In genomic region chr14:121749606-121750005, GRCm38 (mm10) we compare ENCODE assay signal across 17 mouse cellular contexts. TPM values are rescaled to one million over a fixed set of nuclear protein-coding genes. Genes with fewer than 3 reads are reported as not detected.
DNase-seq lines count a peak whose midpoint lies in the region; ATAC-seq and TF ChIP-seq lines count a peak whose summit lies in the region.
"Had no signal": no experiment of that assay in that cellular context is flagged by ENCODE, and none has a peak within 500 bp of the region (broad histone marks: within the 10 kb centered on the region; RNA-seq: fewer than 3 reads in every experiment).

No protein-coding gene starts in this region.

- H3K4me2 ChIP-seq in intestine, embryonic 14.5 days (ENCODE audit: low read length) = no peak overlapping the region
- H3K4me2 ChIP-seq in intestine, postnatal 0 days (replicated peaks; ENCODE audit: low read depth) = no peak overlapping the region
- H3K4me2 ChIP-seq in lung, embryonic 14.5 days = no peak overlapping the region
- no peak overlapping the region for H3K4me2 ChIP-seq in lung, postnatal 0 days (replicated peaks; ENCODE audit: low read depth, low read length)
- H3K4me2 ChIP-seq: heart, embryonic 12.5 days; hindbrain, embryonic 14.5 days had no signal

- H3K4me3 ChIP-seq in intestine, embryonic 14.5 days (ENCODE audit: low read depth, low read length) = no peak overlapping the region
- H3K4me3 ChIP-seq in intestine, postnatal 0 days (ENCODE audit: low read depth, low read length) = no peak overlapping the region
- H3K4me3 ChIP-seq in lung, embryonic 14.5 days (ENCODE audit: low read depth, low read length) = no peak overlapping the region
- no peak overlapping the region for H3K4me3 ChIP-seq in lung, postnatal 0 days (ENCODE audit: low read depth, low read length)
- H3K4me3 ChIP-seq: gastrocnemius, adult 2 months; heart, embryonic 12.5 days; hindbrain, embryonic 10.5 days had no signal

- H3K27me3 ChIP-seq in intestine, embryonic 14.5 days (replicated peaks; ENCODE audit: control insufficient read depth, insufficient read depth, low read length) = no peaks in the 10 kb centered on the region
- no peaks in the 10 kb centered on the region for H3K27me3 ChIP-seq in intestine, postnatal 0 days (replicated peaks; ENCODE audit: control insufficient read depth, insufficient read depth, low read length)
- no peaks in the 10 kb centered on the region for H3K27me3 ChIP-seq in lung, embryonic 14.5 days (ENCODE audit: insufficient read depth, low read length)
- no peaks in the 10 kb centered on the region for H3K27me3 ChIP-seq in lung, postnatal 0 days (replicated peaks; ENCODE audit: insufficient read depth, low read length)
- H3K27me3 ChIP-seq: CH12.LX; heart, embryonic 12.5 days had no signal

- DNase-seq in intestine, embryonic 14.5 days (ENCODE audit: low spot score) = no peak
- DNase-seq in lung, embryonic 14.5 days = peak; percentile 73
- no peak for DNase-seq in lung, postnatal 0 days (ENCODE audit: low spot score)
- peak; percentile 32 for DNase-seq in forelimb bud, embryonic 11.5 days (ENCODE audit: low read depth, low spot score)
- no peak for DNase-seq in urinary bladder, adult 2 months (ENCODE audit: low spot score)
- DNase-seq: adrenal gland, adult 8-10 months; adrenal gland, postnatal 36 days; cerebellum, adult 2 months; cerebellum, postnatal 10 days; gastrocnemius, adult 2 months; gastrocnemius, postnatal 25 days had no signal

- H3K9ac ChIP-seq in intestine, embryonic 14.5 days (ENCODE audit: low read length) = no peak overlapping the region
- H3K9ac ChIP-seq in intestine, postnatal 0 days (ENCODE audit: low read depth, low read length) = no peak overlapping the region
- no peak overlapping the region for H3K9ac ChIP-seq in lung, embryonic 14.5 days
- no peak overlapping the region for H3K9ac ChIP-seq in lung, postnatal 0 days (replicated peaks; ENCODE audit: low read depth)
- H3K9ac ChIP-seq: heart, embryonic 12.5 days; hindbrain, embryonic 14.5 days had no signal

- no peak for ATAC-seq in intestine, embryonic 14.5 days (replicated peaks; ENCODE audit: low FRiP score, low TSS enrichment, low read depth)
- ATAC-seq in intestine, postnatal 0 days = no peak
- peak; percentile 3; the same call in 1 of the 2 replicates for ATAC-seq in lung, embryonic 14.5 days (ENCODE audit: insufficient read depth)
- ATAC-seq in lung, postnatal 0 days = no peak
- ATAC-seq: forebrain, embryonic 16.5 days had no signal

- H3K36me3 ChIP-seq in intestine, embryonic 14.5 days (ENCODE audit: control insufficient read depth, insufficient read depth, low read length) = no peaks in the 10 kb centered on the region
- H3K36me3 ChIP-seq in intestine, postnatal 0 days (ENCODE audit: control insufficient read depth, insufficient read depth) = no peaks in the 10 kb centered on the region; the same call in 1 of the 2 replicates
- no peaks in the 10 kb centered on the region for H3K36me3 ChIP-seq in lung, embryonic 14.5 days (ENCODE audit: insufficient read depth)
- H3K36me3 ChIP-seq in lung, postnatal 0 days (ENCODE audit: insufficient read depth, low read length) = no peaks in the 10 kb centered on the region
- H3K36me3 ChIP-seq: heart, embryonic 12.5 days; hindbrain, embryonic 10.5 days had no signal

- H3K9me3 ChIP-seq in intestine, embryonic 14.5 days (ENCODE audit: control insufficient read depth, low read length) = no peaks in the 10 kb centered on the region
- H3K9me3 ChIP-seq in intestine, postnatal 0 days (ENCODE audit: control insufficient read depth) = no peaks in the 10 kb centered on the region
- no peaks in the 10 kb centered on the region for H3K9me3 ChIP-seq in lung, embryonic 14.5 days (ENCODE audit: low read depth, low read length)
- no peaks in the 10 kb centered on the region for H3K9me3 ChIP-seq in lung, postnatal 0 days (ENCODE audit: low read length)
- H3K9me3 ChIP-seq: heart, embryonic 12.5 days; hindbrain, embryonic 10.5 days had no signal

- no peak for TF ChIP-seq EP300 in lung, postnatal 0 days (IDR thresholded peaks at IDR 0.05)

- WGBS in intestine, embryonic 14.5 days = 47% methylated on average over 9 of the region's 9 CpGs
- 73% methylated on average over 9 of the region's 9 CpGs for WGBS in intestine, postnatal 0 days
- 49% methylated on average over 9 of the region's 9 CpGs for WGBS in lung, embryonic 14.5 days
- 52% methylated on average over 9 of the region's 9 CpGs for WGBS in lung, postnatal 0 days

- 0 out of 2 replicates have a peak overlapping the region, but pooled peaks have one; percentile 33 for H3K27ac ChIP-seq in intestine, embryonic 14.5 days (ENCODE audit: low read depth)
- H3K27ac ChIP-seq in intestine, postnatal 0 days (ENCODE audit: low read depth, low read length) = no peak overlapping the region
- no peak overlapping the region for H3K27ac ChIP-seq in lung, embryonic 14.5 days (ENCODE audit: low read depth)
- no peak overlapping the region for H3K27ac ChIP-seq in lung, postnatal 0 days (ENCODE audit: low read length)
- H3K27ac ChIP-seq: gastrocnemius, adult 2 months; hindbrain, embryonic 10.5 days; hindbrain, embryonic 14.5 days had no signal

- H3K4me1 ChIP-seq in intestine, embryonic 14.5 days (replicated peaks; ENCODE audit: control insufficient read depth, insufficient read depth, low read length) = peaks cover 43% of the 10 kb centered on the region
- no peaks in the 10 kb centered on the region for H3K4me1 ChIP-seq in intestine, postnatal 0 days (replicated peaks; ENCODE audit: control insufficient read depth, insufficient read depth, low read length)
- H3K4me1 ChIP-seq in lung, embryonic 14.5 days (ENCODE audit: insufficient read depth) = peaks cover 9% of the 10 kb centered on the region
- H3K4me1 ChIP-seq in lung, postnatal 0 days (ENCODE audit: insufficient read depth, low read depth, low read length) = 0 out of 2 replicates have a peak, but pooled peaks cover 7% of the 10 kb centered on the region
- H3K4me1 ChIP-seq: hindbrain, embryonic 10.5 days had no signal

- TF ChIP-seq CTCF in intestine, postnatal 0 days (IDR thresholded peaks at IDR 0.05; ENCODE audit: low read depth) = no peak
- no peak for TF ChIP-seq CTCF in lung, embryonic 14.5 days (IDR thresholded peaks at IDR 0.05; ENCODE audit: low read depth)
- no peak for TF ChIP-seq CTCF in lung, postnatal 0 days (IDR thresholded peaks at IDR 0.05)

RNA-seq across cellular contexts. Expression of gene Dock9, which starts 48.0 kb away (rescaled TPM):
- 34.8 and 42.7 TPM in 2 replicates for polyA plus RNA-seq in intestine, embryonic 14.5 days (2014; fragmentation: Nextera tagmentation; extraction: Ambion mirVana)
- polyA plus RNA-seq in intestine, postnatal 0 days (2015; fragmentation: Nextera tagmentation; extraction: Ambion mirVana) = 6.2 and 7.3 TPM in 2 replicates
- 14.6 and 14.9 TPM in 2 replicates for polyA plus RNA-seq in lung, embryonic 14.5 days (2014; fragmentation: Nextera tagmentation; extraction: Ambion mirVana)
- 19.8 and 22.4 TPM in 2 replicates for polyA plus RNA-seq in lung, postnatal 0 days (2015; fragmentation: Nextera tagmentation; extraction: Ambion mirVana)
- 48.7 and 54.2 TPM in 2 replicates for polyA plus RNA-seq in urinary bladder, adult 2 months (2012; rRNA removed)

Comparison
In these comparisons a context has a peak if more than half of its experiments do, and no peak if none do; other contexts are left out.
1. DNase-seq: peak in lung, embryonic 14.5 days (single experiment) and forelimb bud, embryonic 11.5 days (single experiment); none in intestine, embryonic 14.5 days (single experiment), lung, postnatal 0 days (single experiment) and urinary bladder, adult 2 months (single experiment).